Mouse (Mus musculus) c-Kit-negative CD71-positive TER-119-positive erythroid progenitor cells, embryonic 14.5 days (primary cell): Measurements from ENCODE around the gene Mat2a.

Experiments used
- DNase-seq: peaks from one replicate; pipeline ENCODE4 v3.0.0-alpha.2; 2013; ENCODE audit warnings: low read depth, low spot score

The Mat2a gene

DNA sequence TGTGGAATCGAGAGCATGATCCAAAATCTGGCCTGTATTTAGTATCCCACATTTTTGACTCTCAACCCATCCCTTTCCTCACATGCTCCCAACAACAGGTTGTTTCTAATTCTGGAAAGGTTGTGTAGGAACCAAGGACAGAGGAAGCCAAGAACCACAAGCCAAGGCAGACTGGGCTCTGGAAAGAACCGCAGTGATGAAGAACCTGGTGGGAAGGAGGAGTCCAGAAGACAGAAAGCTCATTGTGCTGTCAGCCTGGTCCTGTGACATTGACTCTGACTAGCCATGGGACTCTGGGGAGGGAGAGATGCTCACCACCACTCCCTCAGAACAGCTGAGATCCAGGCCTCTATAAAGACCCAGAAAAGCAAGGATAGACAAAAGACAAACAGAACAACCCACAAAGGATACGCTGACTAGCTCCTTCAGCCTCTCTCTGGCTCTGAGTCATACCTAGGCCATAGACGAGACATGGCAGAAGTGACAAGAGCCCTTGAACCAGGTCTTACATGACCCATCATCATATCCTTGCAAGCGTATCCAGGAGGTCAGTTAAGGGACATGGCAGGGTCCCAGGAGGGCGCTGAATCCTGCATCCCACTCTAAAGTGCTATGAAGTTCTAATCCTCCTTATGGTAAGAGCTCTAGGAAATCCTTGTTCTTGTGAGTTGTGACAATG is 56.1 kb downstream of the Mat2a start:
- no peak for DNase-seq
